Mouse (Mus musculus) liver, embryonic 12.5 days (tissue): ENCODE measurements around the gene Tpp1. TPM values are rescaled to one million over a fixed set of nuclear protein-coding genes. Genes with fewer than 3 reads are reported as not detected.
"Not testable (repeated sequence)": the region's sequence is repeated elsewhere in the genome, so short reads cannot be mapped to it uniquely, and the experiment has no call there.

Source experiments
- ATAC-seq: fragments of 200-750 bp; cut with Nextera tagmentation; 2 replicates; pipeline ENCODE4 v1.8.0; 2017; ENCODE audit warnings: moderate number of reproducible peaks, mild to moderate bottlenecking, moderate library complexity
- H3K27ac ChIP-seq: fragments of 300-500 bp; sonication (generic); 2 replicates; pipeline ENCODE4 v1.5.1; 2016; ENCODE audit warnings: mild to moderate bottlenecking
- H3K27me3 ChIP-seq: fragments of 300-500 bp; sonication (generic); replicated peaks from 2 replicates; pipeline ENCODE4 v1.6.1; 2016; ENCODE audit warnings: mild to moderate bottlenecking, moderate library complexity
- H3K36me3 ChIP-seq: fragments of 300-500 bp; sonication (generic); 2 replicates; pipeline ENCODE4 v1.6.1; 2016; ENCODE audit warnings: mild to moderate bottlenecking, moderate library complexity
- H3K4me1 ChIP-seq: fragments of 300-500 bp; sonication (generic); 2 replicates; pipeline ENCODE4 v1.6.1; 2016
- H3K4me2 ChIP-seq: fragments of 300-500 bp; sonication (generic); 2 replicates; pipeline ENCODE4 v1.6.1; 2016; ENCODE audit warnings: mild to moderate bottlenecking, moderate library complexity
- H3K4me3 ChIP-seq: fragments of 300-500 bp; sonication (generic); 2 replicates; pipeline ENCODE4 v1.5.1; 2016; ENCODE audit warnings: mild to moderate bottlenecking, moderate library complexity
- H3K9ac ChIP-seq: fragments of 300-500 bp; sonication (generic); 2 replicates; pipeline ENCODE4 v1.6.1; 2016; ENCODE audit warnings: mild to moderate bottlenecking, moderate library complexity
- H3K9me3 ChIP-seq: fragments of 300-500 bp; sonication (generic); replicated peaks from 2 replicates; pipeline ENCODE4 v1.6.1; 2016; ENCODE audit warnings: mild to moderate bottlenecking, moderate library complexity
- WGBS: fragments of 180-500 bp; shearing (Covaris S2); methylation state at CpG from one replicate; pipeline ENCODE4 v1.1.7; 2016; ENCODE audit not compliant: insufficient replicate concordance; 5-methylcytosine and 5-hydroxymethylcytosine counted together
- polyA plus RNA-seq: library from polyadenylated mRNA; unstranded; fragments of >200 nt; fragmentation: Nextera tagmentation; extraction: Ambion mirVana; gene quantifications from 2 replicates; pipeline ENCODE4 v1.2.1, GENCODE M21; 2016

Tpp1 gene
- polyA plus RNA-seq, 1 experiment from 2014 or later = 64.7 TPM

DNA sequence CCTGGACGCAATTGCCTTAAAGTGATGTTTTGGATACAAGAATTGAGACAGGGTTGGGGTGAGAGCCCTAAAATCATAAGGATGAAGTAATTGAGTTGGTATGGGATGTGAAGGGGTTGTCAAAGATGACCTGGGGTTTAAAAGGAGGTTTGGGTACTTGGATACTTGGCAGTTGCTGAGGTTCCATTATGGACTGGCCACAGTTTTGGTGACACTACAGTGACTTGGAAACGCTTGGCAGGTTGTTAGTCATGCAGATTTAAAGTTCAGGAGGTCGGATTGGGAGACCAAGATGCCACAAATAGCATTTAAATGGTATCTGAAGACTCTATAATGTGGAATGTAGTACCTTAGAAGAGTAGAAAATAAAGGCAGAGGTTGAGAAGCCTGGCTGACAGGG, 14.4 kb downstream of the Tpp1 start:
- Histone ChIP-seq H3K27me3 (no peaks in the 10 kb centered on the region), H3K9ac (peak overlapping the region; percentile 96), H3K36me3 (peaks cover 58% of the 10 kb centered on the region), H3K4me3 (peak overlapping the region; percentile 90), H3K27ac (peak overlapping the region; percentile 88), H3K9me3 (no peaks in the 10 kb centered on the region), H3K4me2 (peak overlapping the region; percentile 93), H3K4me1 (peaks cover 71% of the 10 kb centered on the region)
- 27% methylated on average over 3 of the region's 3 CpGs for WGBS
- ATAC-seq = no peak

DNA sequence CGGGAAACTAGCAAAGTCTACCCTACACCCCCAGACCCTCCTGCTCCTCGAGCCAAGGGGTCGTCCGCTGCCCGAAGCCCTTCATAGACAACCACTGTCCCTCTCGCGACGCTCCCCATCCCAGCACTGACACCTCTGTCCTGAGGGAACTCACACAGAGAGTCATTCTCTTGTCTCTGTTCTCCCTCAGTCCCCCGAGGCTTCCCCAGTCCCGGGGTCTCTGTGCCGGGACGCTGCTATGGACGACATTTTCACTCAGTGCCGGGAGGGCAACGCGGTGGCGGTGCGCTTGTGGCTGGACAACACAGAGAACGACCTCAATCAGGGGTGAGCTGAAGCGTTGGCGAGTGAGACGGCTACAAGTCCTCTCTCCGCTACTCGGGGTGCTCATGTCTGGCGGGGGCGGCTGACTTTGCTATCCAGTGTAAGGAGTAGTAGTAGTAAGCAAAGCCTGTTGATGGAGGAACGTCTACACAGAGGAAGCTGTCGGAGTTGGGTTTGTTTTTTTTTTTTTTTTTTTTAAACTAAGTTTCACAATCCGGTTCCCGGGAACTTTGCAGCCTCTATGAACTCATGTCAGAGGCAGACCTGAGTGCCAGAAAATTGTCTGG, 15.0 kb downstream of the Tpp1 start, which contains the start of gene Rrp8:
TSS of gene Rrp8 (minus strand) at position 475 of the 611 bp plus-strand sequence.
- H3K36me3 ChIP-seq = peaks cover 58% of the 10 kb centered on the region
- no peaks in the 10 kb centered on the region for H3K9me3 ChIP-seq
- under 1% methylated on average over 30 of the region's 30 CpGs for WGBS
- H3K4me3 ChIP-seq = peak within 1 kb of the TSS; percentile 90
- H3K4me1 ChIP-seq = peaks cover 66% of the 10 kb centered on the region
- ATAC-seq = peak; percentile 34
- peak within 1 kb of the TSS; percentile 96 for H3K9ac ChIP-seq
- H3K27me3 ChIP-seq = no peaks in the 10 kb centered on the region
- peak within 1 kb of the TSS; percentile 93 for H3K4me2 ChIP-seq
- H3K27ac ChIP-seq = peak within 1 kb of the TSS; percentile 88

DNA sequence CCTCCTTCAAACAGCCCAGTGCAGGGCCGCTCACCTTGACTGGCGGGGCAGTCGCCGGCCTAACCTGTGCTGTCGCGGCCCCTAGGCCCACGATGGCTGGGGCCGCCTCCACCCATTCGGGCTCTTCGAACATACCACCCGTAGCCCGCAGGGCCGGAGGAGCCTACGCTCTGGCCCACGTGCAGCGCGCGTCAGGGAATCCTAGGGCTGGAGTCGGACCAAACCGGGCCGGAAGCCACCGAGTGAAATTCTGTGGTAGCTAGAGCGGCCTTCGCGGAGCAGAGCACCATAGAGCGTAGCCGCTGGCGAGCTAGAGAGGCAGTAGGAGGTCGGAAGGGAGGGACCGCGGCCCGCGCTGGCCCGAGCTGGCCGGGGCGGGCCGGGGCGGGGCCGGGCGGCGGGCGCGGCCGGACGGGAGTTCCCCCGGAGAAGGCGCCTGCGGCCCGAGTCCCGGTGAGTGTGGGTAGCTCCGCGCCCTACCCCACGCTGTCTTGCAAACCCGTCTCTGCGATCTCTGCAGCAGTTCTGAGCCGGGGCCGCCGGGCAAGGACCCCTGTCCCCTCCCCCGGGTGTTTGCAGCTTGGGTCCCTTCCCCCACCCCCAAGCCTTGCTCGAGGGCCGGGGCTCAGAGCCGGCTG, 15.7 kb downstream of the Tpp1 start, which contains the start of gene Ilk:
TSS of gene Ilk (plus strand) at position 329 of the 638 bp plus-strand sequence.
- 2% methylated on average over 61 of the region's 62 CpGs for WGBS
- H3K27me3 ChIP-seq = no peaks in the 10 kb centered on the region
- no peaks in the 10 kb centered on the region for H3K9me3 ChIP-seq
- H3K4me2 ChIP-seq = peak within 1 kb of the TSS; percentile 93
- H3K4me1 ChIP-seq = peaks cover 63% of the 10 kb centered on the region
- H3K9ac ChIP-seq = peak within 1 kb of the TSS; percentile 96
- peak within 1 kb of the TSS; percentile 88 for H3K27ac ChIP-seq
- peaks cover 58% of the 10 kb centered on the region for H3K36me3 ChIP-seq
- peak; percentile 98 for ATAC-seq
- H3K4me3 ChIP-seq = peak within 1 kb of the TSS; percentile 90

DNA sequence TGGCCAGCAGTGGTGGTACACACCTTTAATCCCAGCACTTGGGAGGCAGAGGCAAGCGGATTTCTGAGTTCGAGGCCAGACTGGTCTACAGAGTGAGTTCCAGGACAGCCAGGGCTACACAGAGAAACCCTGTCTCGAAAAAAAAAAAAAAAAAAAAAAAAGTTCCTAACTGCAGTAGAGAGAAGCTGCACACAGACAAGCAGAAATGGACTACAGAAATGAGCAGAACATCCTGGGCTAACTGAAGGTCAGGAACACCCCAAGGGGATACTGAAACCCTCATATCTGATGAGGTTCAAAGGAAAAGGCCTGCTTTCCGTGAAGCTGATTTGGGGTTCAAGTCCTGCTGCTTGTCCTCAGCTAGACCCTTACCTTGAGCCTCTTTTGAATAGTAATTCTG, 16.6 kb downstream of the Tpp1 start:
- Histone ChIP-seq H3K4me2 (peak overlapping the region; percentile 93), H3K4me3 (peak overlapping the region; percentile 90), H3K36me3 (peaks cover 58% of the 10 kb centered on the region), H3K9ac (peak overlapping the region; percentile 96), H3K4me1 (peaks cover 59% of the 10 kb centered on the region), H3K27ac (peak overlapping the region; percentile 88; the same call in 1 of the 2 replicates)
- ATAC-seq, H3K27me3 ChIP-seq, H3K9me3 ChIP-seq: not testable (repeated sequence)
- WGBS = 36% methylated on average over 4 of the region's 4 CpGs

DNA sequence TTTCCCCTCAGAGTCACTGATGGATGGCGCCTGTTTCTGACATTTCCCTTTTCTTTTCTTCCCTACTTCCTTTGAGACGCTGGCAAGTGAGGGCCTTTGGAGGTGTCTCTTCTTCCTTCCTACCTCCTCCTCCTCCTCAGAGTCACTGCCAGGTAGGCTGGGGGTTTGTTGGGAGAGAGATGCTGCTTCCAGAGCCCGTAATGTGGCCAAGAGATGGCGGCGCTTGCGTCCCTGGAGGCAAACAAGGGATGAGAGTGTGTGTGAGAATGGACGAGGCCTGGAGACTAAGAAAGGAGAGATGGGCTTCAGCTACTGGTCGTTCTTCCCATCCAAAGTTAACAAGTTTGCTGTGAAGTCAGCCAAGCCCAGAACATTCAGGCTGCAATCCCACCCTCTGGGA, 17.2 kb downstream of the Tpp1 start:
- H3K36me3 ChIP-seq = peaks cover 58% of the 10 kb centered on the region
- no peaks in the 10 kb centered on the region for H3K27me3 ChIP-seq
- H3K4me3 ChIP-seq = 0 out of 2 replicates have a peak overlapping the region, but pooled peaks have one; percentile 90
- peaks cover 52% of the 10 kb centered on the region for H3K4me1 ChIP-seq
- peak overlapping the region; percentile 56 for H3K27ac ChIP-seq
- H3K9me3 ChIP-seq = no peaks in the 10 kb centered on the region
- no peak overlapping the region for H3K9ac ChIP-seq
- H3K4me2 ChIP-seq = peak overlapping the region; percentile 93
- ATAC-seq = no peak
- WGBS = 83% methylated on average over 8 of the region's 8 CpGs

DNA sequence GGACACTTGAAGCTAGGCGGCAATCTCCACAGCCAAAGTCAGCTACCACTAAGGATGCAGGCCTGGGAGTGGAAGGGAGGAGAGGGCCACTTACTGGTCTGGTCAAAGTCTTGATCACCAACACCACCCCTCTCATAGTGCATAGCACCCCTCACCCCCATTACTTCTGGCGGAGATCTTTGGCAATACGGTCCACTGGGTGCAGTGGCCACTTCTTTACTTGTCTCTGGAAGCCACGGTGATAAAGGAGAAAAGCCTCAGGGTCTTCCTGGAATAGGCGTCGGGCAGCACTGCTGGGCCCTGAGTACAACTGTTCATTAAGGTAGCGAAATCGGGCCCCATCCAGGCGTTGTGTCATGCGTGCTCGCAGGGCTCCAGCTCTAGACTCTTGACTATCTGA, 18.2 kb downstream of the Tpp1 start:
- no peak overlapping the region for H3K4me3 ChIP-seq
- H3K36me3 ChIP-seq = peaks cover 62% of the 10 kb centered on the region
- no peaks in the 10 kb centered on the region for H3K9me3 ChIP-seq
- no peaks in the 10 kb centered on the region for H3K27me3 ChIP-seq
- H3K4me1 ChIP-seq = peaks cover 42% of the 10 kb centered on the region
- 86% methylated on average over 11 of the region's 11 CpGs for WGBS
- no peak overlapping the region for H3K9ac ChIP-seq
- no peak overlapping the region for H3K27ac ChIP-seq
- no peak for ATAC-seq
- no peak overlapping the region for H3K4me2 ChIP-seq

DNA sequence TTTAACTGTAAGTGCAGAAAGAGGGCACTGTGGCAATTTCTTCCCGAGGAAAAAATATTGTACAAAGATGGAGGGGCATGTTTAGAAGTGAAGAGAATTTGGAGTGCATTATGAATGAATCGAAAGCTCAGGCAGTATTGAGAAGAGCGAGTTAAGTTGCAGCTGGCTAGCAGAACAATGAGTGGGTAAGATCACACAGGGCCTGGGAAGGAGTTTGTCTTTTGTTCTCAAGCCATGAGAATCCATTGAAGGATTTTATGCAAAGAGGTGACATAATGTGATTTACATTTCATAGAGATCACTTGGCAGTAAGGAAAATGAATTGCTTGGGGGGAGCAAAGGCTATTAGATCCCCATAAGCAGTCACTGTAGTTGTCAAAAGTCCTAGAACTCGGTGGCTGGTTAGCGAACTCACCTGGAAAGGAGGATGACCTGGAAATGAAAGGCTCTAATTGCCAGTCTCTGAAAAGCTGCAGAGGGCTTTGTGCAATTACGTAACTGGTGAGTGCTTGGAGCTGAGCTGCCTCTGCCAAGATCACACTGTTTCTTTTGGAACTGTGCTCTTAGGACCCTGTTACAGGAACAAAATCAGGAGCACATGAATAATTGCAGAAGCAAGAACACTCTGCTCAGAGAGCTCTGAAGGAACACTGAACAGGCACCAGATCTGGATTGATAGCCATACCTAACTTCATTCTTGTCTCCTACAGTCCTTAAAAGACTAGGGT, 23.2 kb downstream of the Tpp1 start:
- Histone ChIP-seq H3K9ac (no peak overlapping the region), H3K27me3 (no peaks in the 10 kb centered on the region), H3K4me2 (no peak overlapping the region), H3K36me3 (peaks cover 58% of the 10 kb centered on the region), H3K4me1 (peaks cover 7% of the 10 kb centered on the region; the same call in 1 of the 2 replicates), H3K27ac (no peak overlapping the region), H3K9me3 (no peaks in the 10 kb centered on the region), H3K4me3 (no peak overlapping the region)
- no peak for ATAC-seq
- 78% methylated on average over 6 of the region's 6 CpGs for WGBS

DNA sequence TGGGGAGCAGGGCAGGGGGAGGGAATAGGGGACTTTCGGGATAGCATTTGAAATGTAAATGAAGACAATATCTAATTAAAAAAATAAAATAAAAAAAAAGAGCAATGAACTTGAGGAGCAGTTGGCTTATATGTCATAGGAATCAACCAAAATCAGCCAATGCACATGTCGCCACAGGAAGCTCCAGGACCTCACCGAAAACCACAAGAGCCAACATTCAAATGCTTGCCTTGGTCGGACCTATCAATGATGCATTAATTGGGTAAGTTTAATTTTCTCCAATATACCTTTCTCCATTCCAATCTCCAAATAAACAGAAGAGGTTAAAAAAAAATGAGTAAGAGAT, 25.1 kb downstream of the Tpp1 start:
- Histone ChIP-seq H3K4me2 (no peak overlapping the region), H3K4me1 (no peaks in the 10 kb centered on the region), H3K9ac (no peak overlapping the region), H3K36me3 (peaks cover 39% of the 10 kb centered on the region), H3K4me3 (no peak overlapping the region), H3K9me3 (no peaks in the 10 kb centered on the region), H3K27ac (no peak overlapping the region), H3K27me3 (no peaks in the 10 kb centered on the region)
- ATAC-seq = no peak
- 60% methylated on average over 4 of the region's 4 CpGs for WGBS

DNA sequence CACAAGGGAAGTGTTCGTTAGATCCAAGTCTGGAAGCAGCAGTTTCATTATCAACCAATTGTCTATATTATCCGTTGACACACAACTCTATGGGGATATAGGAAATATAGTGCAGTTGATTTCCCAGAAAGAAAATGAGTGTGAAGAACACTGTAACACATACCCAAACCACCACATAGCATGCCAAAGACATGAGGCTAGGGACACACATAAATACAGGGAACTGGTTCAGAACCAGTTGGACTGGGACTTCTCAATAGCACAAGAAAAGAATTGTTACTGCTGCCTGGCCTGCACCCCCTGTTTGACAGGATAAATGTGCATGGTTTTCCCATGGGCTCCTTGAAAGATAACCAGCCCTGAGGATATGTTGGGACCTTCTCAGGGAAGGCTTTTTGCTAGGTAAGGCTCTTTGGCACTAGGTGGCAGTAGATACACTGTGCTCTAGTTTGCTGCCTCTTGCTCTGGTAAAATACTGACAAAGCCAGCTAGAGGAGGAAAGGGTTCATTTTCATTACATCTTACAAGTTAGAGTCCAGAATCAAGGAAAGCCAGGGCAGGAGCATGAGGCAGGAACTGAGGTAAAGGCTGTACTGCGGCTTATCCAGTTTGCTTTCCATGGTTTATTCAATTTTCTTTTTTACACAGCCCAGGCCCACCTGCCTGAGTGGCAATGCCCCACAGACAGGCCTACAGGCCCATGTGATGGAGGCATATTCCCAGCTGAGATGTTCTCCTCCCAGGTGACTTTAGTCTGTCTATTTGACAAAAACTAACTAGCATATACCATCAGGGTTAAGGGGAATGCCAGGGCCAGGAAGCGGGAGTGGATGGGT, 25.7 kb downstream of the Tpp1 start:
- Histone ChIP-seq H3K4me3 (no peak overlapping the region), H3K36me3 (peaks cover 33% of the 10 kb centered on the region), H3K27me3 (no peaks in the 10 kb centered on the region), H3K4me2 (no peak overlapping the region), H3K27ac (no peak overlapping the region), H3K4me1 (no peaks in the 10 kb centered on the region), H3K9me3 (no peaks in the 10 kb centered on the region), H3K9ac (no peak overlapping the region)
- 72% methylated on average over 4 of the region's 4 CpGs for WGBS
- peak; percentile 71 for ATAC-seq

DNA sequence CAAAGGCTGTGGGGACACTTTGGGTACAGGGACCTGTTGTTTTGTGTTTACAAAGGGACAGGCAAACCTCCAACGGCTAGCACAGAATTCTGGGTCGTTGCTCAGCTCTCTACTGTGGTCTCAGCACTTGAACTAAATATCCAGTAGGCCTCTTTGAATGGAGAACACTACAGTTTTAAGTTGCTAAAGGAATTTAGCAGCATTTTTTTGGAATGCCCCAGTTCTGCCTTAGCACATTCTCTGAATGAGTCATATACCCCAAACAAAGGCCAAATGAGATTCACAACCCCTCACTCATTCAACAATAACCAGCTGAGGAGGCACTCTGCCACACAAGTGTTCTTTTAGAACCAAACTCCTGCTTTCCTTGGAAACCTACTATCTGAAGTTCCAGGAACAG, 30.1 kb downstream of the Tpp1 start:
- H3K9me3 ChIP-seq = no peaks in the 10 kb centered on the region
- no peaks in the 10 kb centered on the region for H3K36me3 ChIP-seq
- WGBS = 62% methylated on average over 2 of the region's 2 CpGs
- H3K27me3 ChIP-seq = no peaks in the 10 kb centered on the region
- no peak overlapping the region for H3K9ac ChIP-seq
- H3K4me2 ChIP-seq = no peak overlapping the region
- no peaks in the 10 kb centered on the region for H3K4me1 ChIP-seq
- H3K4me3 ChIP-seq = no peak overlapping the region
- H3K27ac ChIP-seq = no peak overlapping the region
- no peak for ATAC-seq

DNA sequence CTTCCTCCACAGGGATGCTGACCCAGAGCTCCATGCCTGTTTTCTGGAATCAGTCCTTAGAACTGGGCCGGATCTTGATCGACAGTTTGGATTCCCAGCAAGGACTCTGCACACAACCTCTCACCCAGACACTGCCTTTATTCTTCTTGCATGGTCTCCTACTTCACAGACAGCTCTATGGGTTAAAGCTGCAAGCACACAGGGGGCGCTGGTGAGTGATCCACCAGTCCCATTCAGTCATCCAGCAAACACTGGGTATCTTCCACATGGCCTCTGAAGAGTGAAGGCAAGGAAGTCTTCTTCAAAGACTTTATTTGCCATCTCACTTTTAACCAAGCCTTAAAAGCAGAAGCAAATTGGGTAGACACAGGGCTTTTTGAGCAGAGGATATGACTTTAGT, 36.7 kb downstream of the Tpp1 start:
- WGBS = 50% methylated on average over 3 of the region's 3 CpGs
- Histone ChIP-seq H3K9ac (no peak overlapping the region), H3K36me3 (no peaks in the 10 kb centered on the region), H3K4me2 (no peak overlapping the region), H3K9me3 (no peaks in the 10 kb centered on the region), H3K27ac (no peak overlapping the region), H3K4me1 (no peaks in the 10 kb centered on the region), H3K27me3 (no peaks in the 10 kb centered on the region), H3K4me3 (no peak overlapping the region)
- ATAC-seq = no peak
